Mouse (Mus musculus): ENCODE measurements around the gene Gm49325.
A peak's percentile ranks its signal among the peaks of the same experiment; 100 is the strongest.

The Gm49325 gene

GRCm38 (mm10) chr10:77605908-77606826, at the start of gene Gm49325, which contains the start of gene Sumo3:
Gene Gm49325, plus strand, starts transcription at chr10:77606197.
Gene Sumo3, plus strand, starts transcription at chr10:77606097.
- DNase-seq (ENCODE audit: extremely low read depth, low read depth) = no peak

- DNase-seq (ENCODE audit: extremely low read depth, low read depth) = no peak
Observed at GRCm38 (mm10) chr10:77556631-77557030, 49.4 kb upstream of the Gm49325 start.

GRCm38 (mm10) chr10:77557641-77558040, 48.4 kb upstream of the Gm49325 start:
- DNase-seq (ENCODE audit: extremely low read depth, low read depth) = no peak

GRCm38 (mm10) chr10:77560090-77560489, 45.9 kb upstream of the Gm49325 start:
- no peak for DNase-seq (ENCODE audit: extremely low read depth, low read depth)

- DNase-seq (ENCODE audit: extremely low read depth, low read depth) = no peak
Observed at GRCm38 (mm10) chr10:77560830-77561229, 45.2 kb upstream of the Gm49325 start.

GRCm38 (mm10) chr10:77561508-77561907, 44.5 kb upstream of the Gm49325 start:
- DNase-seq (ENCODE audit: extremely low read depth, low read depth) = peak; percentile 22

- peak; percentile 90 for DNase-seq (ENCODE audit: extremely low read depth, low read depth)
Observed at GRCm38 (mm10) chr10:77565005-77565404, 41.0 kb upstream of the Gm49325 start.

GRCm38 (mm10) chr10:77566651-77567050, 39.3 kb upstream of the Gm49325 start:
- DNase-seq (ENCODE audit: extremely low read depth, low read depth) = peak; percentile 43

GRCm38 (mm10) chr10:77569481-77569880, 36.5 kb upstream of the Gm49325 start:
- DNase-seq (ENCODE audit: extremely low read depth, low read depth) = no peak

GRCm38 (mm10) chr10:77569973-77570658, 35.9 kb upstream of the Gm49325 start:
- DNase-seq (ENCODE audit: extremely low read depth, low read depth) = no peak

GRCm38 (mm10) chr10:77572225-77572624, 33.8 kb upstream of the Gm49325 start:
- no peak for DNase-seq (ENCODE audit: extremely low read depth, low read depth)

GRCm38 (mm10) chr10:77573162-77573561, 32.8 kb upstream of the Gm49325 start:
- no peak for DNase-seq (ENCODE audit: extremely low read depth, low read depth)

- DNase-seq (ENCODE audit: extremely low read depth, low read depth) = no peak
Observed at GRCm38 (mm10) chr10:77580027-77580920, 25.7 kb upstream of the Gm49325 start.

- DNase-seq (ENCODE audit: extremely low read depth, low read depth) = no peak
Observed at GRCm38 (mm10) chr10:77581023-77581407, 25.0 kb upstream of the Gm49325 start.

- DNase-seq (ENCODE audit: extremely low read depth, low read depth) = peak; percentile 84
Observed at GRCm38 (mm10) chr10:77581408-77582284, 24.4 kb upstream of the Gm49325 start, which contains the start of gene Pttg1ip. Gene Pttg1ip, plus strand, starts transcription at chr10:77581720.

GRCm38 (mm10) chr10:77582285-77582618, 23.7 kb upstream of the Gm49325 start:
- no peak for DNase-seq (ENCODE audit: extremely low read depth, low read depth)

GRCm38 (mm10) chr10:77583795-77584422, 22.1 kb upstream of the Gm49325 start:
- DNase-seq (ENCODE audit: extremely low read depth, low read depth) = peak; percentile 62

- DNase-seq (ENCODE audit: extremely low read depth, low read depth) = no peak
Observed at GRCm38 (mm10) chr10:77586637-77587036, 19.4 kb upstream of the Gm49325 start.

GRCm38 (mm10) chr10:77587091-77587775, 18.8 kb upstream of the Gm49325 start:
- DNase-seq (ENCODE audit: extremely low read depth, low read depth) = no peak

Measured in MEL-GATA-1-ER (cell line).